Mouse (Mus musculus): ENCODE measurements around the gene Fam69a.

- TF ChIP-seq CTCF (IDR thresholded peaks at IDR 0.05; ENCODE audit: extremely low read depth, insufficient read length, insufficient replicate concordance, low read depth, low read length): no peak
- no peak for TF ChIP-seq POLR2A (IDR thresholded peaks at IDR 0.05; ENCODE audit: low read depth, low read length)
Observed at GRCm38 (mm10) chr5:108035523-108035922, 48.6 kb upstream of the Fam69a start.

All from small intestine, adult 2 months (tissue).